ENCODE assay signal across 8 mouse cellular contexts in the genomic region with DNA sequence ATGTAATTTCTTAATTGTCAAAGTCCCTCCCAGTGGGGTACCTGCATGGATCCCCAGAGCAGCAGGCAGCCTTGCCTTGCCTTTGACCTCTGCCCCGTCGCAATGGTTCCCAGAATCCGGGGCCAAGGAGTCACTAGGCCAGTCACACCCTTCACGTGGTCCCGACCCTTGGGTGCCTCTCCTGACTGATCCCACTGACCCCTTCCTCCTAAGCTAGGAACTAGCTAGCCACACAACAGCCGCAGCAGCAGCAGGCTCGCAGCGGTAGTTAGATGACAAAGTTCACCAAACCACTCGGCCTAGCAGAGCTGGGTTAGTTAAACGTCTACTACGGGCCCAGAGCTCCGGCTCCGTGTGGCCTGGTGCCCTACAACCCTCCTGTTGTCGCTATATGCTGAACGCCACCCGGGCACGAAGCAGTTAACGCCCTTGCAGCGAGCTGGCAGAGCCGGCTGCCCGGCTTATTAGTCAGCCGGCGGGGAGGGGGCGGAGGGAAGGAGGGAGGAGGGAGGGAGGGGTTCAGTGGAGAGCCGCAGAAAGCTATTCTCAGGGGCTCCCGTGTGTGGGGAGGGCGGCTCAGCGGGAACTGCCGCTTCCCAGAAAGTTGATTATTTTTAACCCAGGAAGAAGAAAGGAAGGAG.
DNase-seq lines count a peak whose midpoint lies in the region; ATAC-seq lines count a peak whose summit lies in the region.

No protein-coding gene starts in this region.

- peak overlapping the region; percentile 68 for H3K4me2 ChIP-seq in lung, embryonic 16.5 days (ENCODE audit: low read depth, low read length)

- no peaks in the 10 kb centered on the region for H3K36me3 ChIP-seq in hindbrain, embryonic 10.5 days
- H3K36me3 ChIP-seq in lung, embryonic 16.5 days (ENCODE audit: control insufficient read depth, insufficient read depth, low read length): no peaks in the 10 kb centered on the region

- peak overlapping the region; percentile 100 for H3K27ac ChIP-seq in hindbrain, embryonic 10.5 days
- H3K27ac ChIP-seq in lung, embryonic 16.5 days (ENCODE audit: low read length): peak overlapping the region; percentile 99

- under 1% methylated on average over 29 of the region's 29 CpGs for WGBS in hindbrain, embryonic 10.5 days
- WGBS in lung, embryonic 16.5 days: under 1% methylated on average over 28 of the region's 29 CpGs

- peak; percentile 18 for ATAC-seq in frontal cortex, adult (ENCODE audit: low TSS enrichment)
- peak; percentile 71 for ATAC-seq in lung, embryonic 16.5 days (ENCODE audit: low read depth)

- DNase-seq in NIH3T3 (ENCODE audit: low read depth): peak; percentile 96
- DNase-seq in cerebellum, adult 8-10 months: peak; percentile 81
- DNase-seq in hindbrain, embryonic 10.5 days (ENCODE audit: low spot score): peak; percentile 94
- DNase-seq in layer of hippocampus, postnatal 10 days (ENCODE audit: low spot score in 2 of 2): peak; percentile 80 to 87
- DNase-seq in retina, embryonic 14.5 days (ENCODE audit: low spot score): peak; percentile 90
- peak; percentile 83 to 91 for DNase-seq in urinary bladder, postnatal 4 days (ENCODE audit: low spot score in 2 of 2)

- H3K27me3 ChIP-seq in hindbrain, embryonic 10.5 days (ENCODE audit: insufficient read depth, poor library complexity, severe bottlenecking): no peaks in the 10 kb centered on the region
- no peaks in the 10 kb centered on the region for H3K27me3 ChIP-seq in lung, embryonic 16.5 days (ENCODE audit: control insufficient read depth, insufficient read depth, low read depth, low read length)

- H3K9ac ChIP-seq in lung, embryonic 16.5 days (ENCODE audit: low read length): peak overlapping the region; percentile 84

- H3K4me3 ChIP-seq in hindbrain, embryonic 10.5 days: peak overlapping the region; percentile 53
- H3K4me3 ChIP-seq in lung, embryonic 16.5 days (ENCODE audit: low read length): peak overlapping the region; percentile 41

- H3K9me3 ChIP-seq in hindbrain, embryonic 10.5 days: no peaks in the 10 kb centered on the region
- H3K9me3 ChIP-seq in lung, embryonic 16.5 days (ENCODE audit: control insufficient read depth, low read length): no peaks in the 10 kb centered on the region

- peaks cover 87% of the 10 kb centered on the region for H3K4me1 ChIP-seq in hindbrain, embryonic 10.5 days (replicated peaks)
- H3K4me1 ChIP-seq in lung, embryonic 16.5 days (replicated peaks; ENCODE audit: control insufficient read depth, insufficient read depth, low read length): peaks cover 72% of the 10 kb centered on the region

Comparison
In these comparisons a context has a peak if more than half of its experiments do, and no peak if none do; other contexts are left out.
1. Peak in every context shown above with its lines: DNase-seq, ATAC-seq, H3K4me3 ChIP-seq and H3K27ac ChIP-seq.